Mouse (Mus musculus): ENCODE data around the gene Kcnk10. TPM values are rescaled to one million over a fixed set of nuclear protein-coding genes. Genes with fewer than 3 reads are reported as not detected.

Kcnk10 gene
- total and polyA plus RNA-seq, 3 experiments, result 2.4 to 7.5 (median 3.8) TPM

GRCm38 (mm10) chr12:98394115-98394514 lies 184.0 kb downstream of the Kcnk10 start (continued):
- no peak for TF ChIP-seq NELFE (IDR thresholded peaks at IDR 0.05; ENCODE audit: low read depth, low read length)
- no peak for TF ChIP-seq MEF2A (IDR thresholded peaks at IDR 0.05; ENCODE audit: borderline replicate concordance, low read depth, low read length)
- no peak for TF ChIP-seq SMC3 (IDR thresholded peaks at IDR 0.05; ENCODE audit: low read depth, low read length)
- TF ChIP-seq RAD21 (IDR thresholded peaks at IDR 0.05; ENCODE audit: low read depth, low read length), result no peak

GRCm38 (mm10) chr12:98391347-98391746 lies 186.8 kb downstream of the Kcnk10 start:
- dilution Hi-C loops (cut with MboI; ENCODE audit: extremely low pct_ligation_motif_present, extremely low pct_unique_long_range_greater_than_20kb, low sequenced_read_pairs), result no loop called here
- in situ Hi-C loops (cut with MboI; ENCODE audit: low pct_ligation_motif_present, low pct_unique_long_range_greater_than_20kb, low sequenced_read_pairs), result no loop called here

GRCm38 (mm10) chr12:98389618-98390017 lies 188.5 kb downstream of the Kcnk10 start:
- peak; percentile 96 for TF ChIP-seq MAFK (IDR thresholded peaks at IDR 0.05; ENCODE audit: insufficient replicate concordance, low read length)
- TF ChIP-seq ZMIZ1 (IDR thresholded peaks at IDR 0.05; ENCODE audit: low read depth, low read length), result no peak
- H3K4me2 ChIP-seq (ENCODE audit: insufficient read depth, low read depth, poor library complexity, severe bottlenecking), result no peak overlapping the region
- no peaks in the 10 kb centered on the region for H3K36me3 ChIP-seq (replicated peaks in 1 of 2; ENCODE audit: control insufficient read depth in 1 of 2, insufficient read depth in 1 of 2, low read length in 1 of 2)
- peaks cover 10 to 13% of the 10 kb centered on the region in 2 experiments for H3K4me1 ChIP-seq (ENCODE audit: control insufficient read depth in 1 of 2, insufficient read depth in 2 of 2)
- dilution Hi-C loops (cut with MboI; ENCODE audit: extremely low pct_ligation_motif_present, extremely low pct_unique_long_range_greater_than_20kb, low sequenced_read_pairs), result no loop called here
- in situ Hi-C loops (cut with MboI; ENCODE audit: low pct_ligation_motif_present, low pct_unique_long_range_greater_than_20kb, low sequenced_read_pairs), result no loop called here
- H3K27ac ChIP-seq (ENCODE audit: insufficient read depth, low read depth), result no peak overlapping the region
- H3K4me3 ChIP-seq (replicated peaks in 1 of 3; ENCODE audit: low read depth in 2 of 3, low read length in 2 of 3, poor library complexity in 1 of 3), result no peak overlapping the region
- H3K79me2 ChIP-seq (replicated peaks; ENCODE audit: control insufficient read depth, extremely low read depth, insufficient read depth, poor library complexity, severe bottlenecking), result no peaks in the 10 kb centered on the region
- DNase-seq (ENCODE audit: extremely low read depth), result no peak
- no peaks in the 10 kb centered on the region for H3K9me3 ChIP-seq (replicated peaks; ENCODE audit: low read length)
- no peak overlapping the region for H3K9ac ChIP-seq (ENCODE audit: insufficient read depth, low read depth)
- H3K27me3 ChIP-seq (replicated peaks), result no peaks in the 10 kb centered on the region

More at GRCm38 (mm10) chr12:98391347-98391746, 186.8 kb downstream of the Kcnk10 start:
- Histone ChIP-seq H3K4me2 (ENCODE audit: insufficient read depth, low read depth, poor library complexity, severe bottlenecking) (peak overlapping the region; percentile 23; the same call in 1 of the 2 replicates), H3K4me3 (replicated peaks in 1 of 3; ENCODE audit: low read depth in 2 of 3, low read length in 2 of 3, poor library complexity in 1 of 3) (no peak overlapping the region), H3K79me2 (replicated peaks; ENCODE audit: control insufficient read depth, extremely low read depth, insufficient read depth, poor library complexity, severe bottlenecking) (no peaks in the 10 kb centered on the region), H3K9ac (ENCODE audit: insufficient read depth, low read depth) (no peak overlapping the region), H3K27me3 (replicated peaks) (no peaks in the 10 kb centered on the region), H3K27ac (ENCODE audit: insufficient read depth, low read depth) (no peak overlapping the region), H3K4me1 (ENCODE audit: control insufficient read depth in 1 of 2, insufficient read depth in 2 of 2) (peaks cover 10 to 13% of the 10 kb centered on the region in 2 experiments), H3K9me3 (replicated peaks; ENCODE audit: low read length) (no peaks in the 10 kb centered on the region), H3K36me3 (replicated peaks in 1 of 2; ENCODE audit: control insufficient read depth in 1 of 2, insufficient read depth in 1 of 2, low read length in 1 of 2) (no peaks in the 10 kb centered on the region)
- TF ChIP-seq JUN (IDR thresholded peaks at IDR 0.05; ENCODE audit: insufficient read depth, low read depth, low read length) (no peak), JUND (conservative IDR thresholded peaks at IDR 0.05; ENCODE audit: low read depth, low read length) (no peak), MYC (IDR thresholded peaks at IDR 0.05; ENCODE audit: low read depth, low read length) (peak; percentile 54; the same call in 1 of the 2 replicates), USF1 (IDR thresholded peaks at IDR 0.05; ENCODE audit: low read depth, low read length) (peak; percentile 30), MAX (IDR thresholded peaks at IDR 0.05; ENCODE audit: low read length) (peak; percentile 51; the same call in 1 of the 2 replicates), NELFE (IDR thresholded peaks at IDR 0.05; ENCODE audit: low read depth, low read length) (no peak)
- DNase-seq (ENCODE audit: extremely low read depth), result no peak

Other genes with a start within 250 kb of the Kcnk10 start
- 6.2 and 7.8 TPM in 2 replicates for gene Spata7, start 49.8 kb upstream of the Kcnk10 start, total RNA-seq (2012; rRNA removed)
- 9.4 and 10.2 TPM in 2 replicates for gene Spata7, start 49.8 kb upstream of the Kcnk10 start, total RNA-seq (2014; rRNA removed)
- gene Spata7, start 49.8 kb upstream of the Kcnk10 start, polyA plus RNA-seq (2012; ENCODE audit: insufficient read length, low read depth), result 7.0 and 8.2 TPM in 2 replicates
- gene Ptpn21, start 159.1 kb upstream of the Kcnk10 start, total RNA-seq (2012; rRNA removed), result 3.0 and 3.5 TPM in 2 replicates
- gene Ptpn21, start 159.1 kb upstream of the Kcnk10 start, total RNA-seq (2014; rRNA removed), result 1.7 and 2.2 TPM in 2 replicates
- gene Ptpn21, start 159.1 kb upstream of the Kcnk10 start, polyA plus RNA-seq (2012; ENCODE audit: insufficient read length, low read depth), result 5.1 and 5.8 TPM in 2 replicates
- gene Zc3h14, start 168.7 kb upstream of the Kcnk10 start, total RNA-seq (2012; rRNA removed), result 81.9 and 89.2 TPM in 2 replicates
- gene Zc3h14, start 168.7 kb upstream of the Kcnk10 start, total RNA-seq (2014; rRNA removed), result 173 and 174 TPM in 2 replicates
- gene Zc3h14, start 168.7 kb upstream of the Kcnk10 start, polyA plus RNA-seq (2012; ENCODE audit: insufficient read length, low read depth), result 97.3 and 120 TPM in 2 replicates

All from CH12.LX (cell line).